Mouse (Mus musculus) spleen, adult 2 months (tissue): ENCODE results near the gene Pds5a. TPM values are rescaled to one million over a fixed set of nuclear protein-coding genes. Genes with fewer than 3 reads are reported as not detected.
A peak's percentile ranks its signal among the peaks of the same experiment; 100 is the strongest.
"Not testable (repeated sequence)": the region's sequence is repeated elsewhere in the genome, so short reads cannot be mapped to it uniquely, and the experiment has no call there.

Experiments used
- DNase-seq, 2 experiments: peaks; one replicate each; pipeline versions ENCODE4 v3.0.0 to v3.0.0-alpha.2; 2012 to 2021; ENCODE audit warnings: low spot score in 2 of 2, low read depth in 1 of 2
- H3K27ac ChIP-seq: fragments of 200-500 bp; 2 replicates; pipeline ENCODE4 v1.5.1; 2012; ENCODE audit warnings: low read length, inconsistent platforms; ENCODE audit not compliant: insufficient read depth
- H3K27me3 ChIP-seq: fragments of 200-500 bp; 2 replicates; pipeline ENCODE4 v1.6.1; 2012; ENCODE audit warnings: mild to moderate bottlenecking, moderate library complexity, low read length, inconsistent platforms; ENCODE audit not compliant: control insufficient read depth, insufficient read depth
- H3K36me3 ChIP-seq: fragments of 200-500 bp; 2 replicates; pipeline ENCODE4 v1.6.1; 2012; ENCODE audit warnings: mild to moderate bottlenecking, low read length, inconsistent platforms; ENCODE audit not compliant: control insufficient read depth, insufficient read depth
- H3K4me1 ChIP-seq: fragments of 200-500 bp; 2 replicates; pipeline ENCODE4 v1.6.1; 2011; ENCODE audit warnings: inconsistent platforms; ENCODE audit not compliant: control insufficient read depth, insufficient read depth, insufficient read length
- H3K4me3 ChIP-seq: fragments of 200-500 bp; 2 replicates; pipeline ENCODE4 v1.5.1; 2011; ENCODE audit warnings: mild to moderate bottlenecking, inconsistent platforms; ENCODE audit not compliant: insufficient read depth, insufficient read length; ENCODE audit errors: extremely low read depth
- CTCF ChIP-seq: fragments of 200-500 bp; IDR thresholded peaks from 2 replicates; pipeline ENCODE4 v1.5.1; 2011; ENCODE audit warnings: mild to moderate bottlenecking, inconsistent platforms; ENCODE audit not compliant: insufficient read depth, insufficient read length, insufficient replicate concordance; ENCODE audit errors: extremely low read depth
- POLR2A ChIP-seq: fragments of 200-500 bp; IDR thresholded peaks from 2 replicates; pipeline ENCODE4 v1.6.1; 2011; ENCODE audit warnings: low read depth, low read length, inconsistent platforms
- WGBS: fragments of 180-500 bp; shearing (Covaris S2); methylation state at CpG from one replicate; pipeline ENCODE4 v1.1.7; 2018; 5-methylcytosine and 5-hydroxymethylcytosine counted together
- polyA plus RNA-seq: library from polyadenylated mRNA; depleted of rRNA; stranded (reverse); fragments of >200 nt; gene quantifications from 2 replicates; pipeline ENCODE4 v1.2.3, GENCODE M21; 2012

The Pds5a gene
- polyA plus RNA-seq, 1 experiment: 12.8 TPM

DNA sequence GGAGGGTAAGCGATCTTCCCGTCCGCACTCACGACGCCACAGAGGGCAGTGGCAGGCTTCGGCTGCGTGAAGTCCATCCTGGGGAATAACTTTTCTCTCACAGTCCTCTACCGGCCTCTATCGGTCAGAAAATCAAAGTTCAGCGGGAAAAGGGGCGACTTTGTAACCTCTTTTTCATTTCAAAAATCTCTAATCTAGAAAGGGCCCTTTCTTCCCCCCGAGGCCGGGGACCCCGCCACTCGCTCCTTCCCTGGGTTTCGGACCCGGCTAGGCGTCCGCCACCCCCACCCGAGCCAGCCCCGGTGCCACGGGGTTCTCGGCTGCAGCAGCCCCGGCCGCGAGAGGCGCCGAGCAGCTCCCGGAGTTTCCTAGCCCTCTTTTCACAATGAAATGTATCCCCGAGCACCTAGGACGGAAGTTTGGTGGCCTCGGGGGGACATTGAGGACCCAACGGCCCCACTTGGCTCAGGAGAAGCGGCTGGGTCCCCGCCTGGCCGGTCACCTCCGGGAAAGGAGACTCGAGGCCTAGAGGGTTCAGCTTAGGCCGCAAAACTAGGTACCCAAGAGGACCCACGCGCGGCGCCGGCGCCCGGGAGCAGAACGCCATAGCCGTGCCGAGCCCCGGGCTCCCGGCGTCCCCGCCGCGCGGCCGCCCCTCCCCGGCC is 1.1 kb downstream of the Pds5a start:
- peak; percentile 51; the same call in 1 of the 2 replicates for TF ChIP-seq CTCF
- no peak for TF ChIP-seq POLR2A
- WGBS: 1% methylated on average over 57 of the region's 58 CpGs
- DNase-seq: peak; percentile 61 to 64
- Histone ChIP-seq H3K4me3 (peak overlapping the region; percentile 69), H3K36me3 (0 out of 2 replicates have a peak, but pooled peaks cover 2% of the 10 kb centered on the region), H3K27ac (peak overlapping the region; percentile 95), H3K27me3 (no peaks in the 10 kb centered on the region), H3K4me1 (peaks cover 6% of the 10 kb centered on the region)

- not testable (repeated sequence) for H3K27ac ChIP-seq, H3K4me1 ChIP-seq, H3K27me3 ChIP-seq, DNase-seq, H3K4me3 ChIP-seq, H3K36me3 ChIP-seq
- 72% methylated on average over 3 of the region's 3 CpGs for WGBS
These were observed 4.0 kb downstream of the Pds5a start for GRCm38 (mm10) chr5:65694076-65694475.

GRCm38 (mm10) chr5:65693018-65693417 is 5.1 kb downstream of the Pds5a start:
- DNase-seq: no peak
- TF ChIP-seq CTCF: no peak
- no peak for TF ChIP-seq POLR2A

DNA sequence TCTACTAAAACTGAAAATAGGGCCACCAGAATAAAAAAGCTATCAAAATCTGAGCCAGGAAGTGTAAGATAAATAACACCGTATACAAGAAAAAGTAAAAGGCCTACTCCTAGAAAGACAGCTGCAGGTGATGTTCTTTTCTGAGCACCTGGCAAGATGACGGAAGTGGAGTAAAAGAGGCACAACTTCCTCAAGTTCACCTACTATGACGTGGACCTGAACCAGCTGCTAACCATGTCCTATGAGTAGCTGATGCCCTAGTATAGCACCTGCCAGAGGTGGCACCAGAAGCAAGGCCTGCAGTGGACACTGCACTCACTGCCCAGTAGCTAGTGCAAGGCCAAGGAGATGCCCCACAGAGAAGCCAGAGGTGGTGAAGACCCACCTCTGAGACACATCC is 9.3 kb downstream of the Pds5a start:
- DNase-seq: no peak
- TF ChIP-seq POLR2A (no peak), CTCF (no peak)
- H3K27ac ChIP-seq: no peak overlapping the region

More at GRCm38 (mm10) chr5:65693018-65693417, 5.1 kb downstream of the Pds5a start:
- H3K4me3 ChIP-seq: no peak overlapping the region
- H3K27ac ChIP-seq: no peak overlapping the region
- no peaks in the 10 kb centered on the region for H3K27me3 ChIP-seq
- peaks cover 3% of the 10 kb centered on the region; the same call in 1 of the 2 replicates for H3K36me3 ChIP-seq
- H3K4me1 ChIP-seq: peaks cover 7% of the 10 kb centered on the region

GRCm38 (mm10) chr5:65686806-65687205 is 11.3 kb downstream of the Pds5a start:
- no peak overlapping the region for H3K27ac ChIP-seq
- no peaks in the 10 kb centered on the region for H3K27me3 ChIP-seq
- TF ChIP-seq POLR2A: no peak
- no peak for TF ChIP-seq CTCF
- no peak for DNase-seq
- WGBS: 96% methylated on average over 3 of the region's 3 CpGs
- no peak overlapping the region for H3K4me3 ChIP-seq
- H3K36me3 ChIP-seq: peaks cover 3% of the 10 kb centered on the region; the same call in 1 of the 2 replicates
- peaks cover 4% of the 10 kb centered on the region; the same call in 1 of the 2 replicates for H3K4me1 ChIP-seq

More for the DNA sequence above, 9.3 kb downstream of the Pds5a start:
- Histone ChIP-seq H3K4me3 (no peak overlapping the region), H3K4me1 (peaks cover 4% of the 10 kb centered on the region; the same call in 1 of the 2 replicates), H3K36me3 (peaks cover 1% of the 10 kb centered on the region; the same call in 1 of the 2 replicates), H3K27me3 (no peaks in the 10 kb centered on the region)
- 58% methylated on average over 3 of the region's 3 CpGs for WGBS

GRCm38 (mm10) chr5:65678826-65679225 is 19.2 kb downstream of the Pds5a start:
- 94% methylated on average over 5 of the region's 5 CpGs for WGBS
- TF ChIP-seq CTCF (no peak), POLR2A (no peak)
- H3K4me1 ChIP-seq: no peaks in the 10 kb centered on the region

GRCm38 (mm10) chr5:65672162-65672561 is 25.9 kb downstream of the Pds5a start:
- no peak overlapping the region for H3K4me3 ChIP-seq
- no peak overlapping the region for H3K27ac ChIP-seq
- no peaks in the 10 kb centered on the region for H3K4me1 ChIP-seq
- TF ChIP-seq POLR2A (no peak), CTCF (no peak)
- H3K27me3 ChIP-seq: no peaks in the 10 kb centered on the region
- no peak for DNase-seq
- H3K36me3 ChIP-seq: peaks cover 5% of the 10 kb centered on the region; the same call in 1 of the 2 replicates

More at GRCm38 (mm10) chr5:65678826-65679225, 19.2 kb downstream of the Pds5a start:
- Histone ChIP-seq H3K27ac (no peak overlapping the region), H3K4me3 (no peak overlapping the region), H3K36me3 (peaks cover 4% of the 10 kb centered on the region; the same call in 1 of the 2 replicates), H3K27me3 (no peaks in the 10 kb centered on the region)
- DNase-seq: no peak
